Mouse (Mus musculus): ENCODE data around the gene Clns1a. TPM values are rescaled to one million over a fixed set of nuclear protein-coding genes. Genes with fewer than 3 reads are reported as not detected.

Clns1a gene
- polyA plus RNA-seq, 1 experiment from 2014 or later = 264 TPM

- Histone ChIP-seq H3K9ac (ENCODE audit: low read length) (no peak overlapping the region), H3K4me2 (ENCODE audit: low read depth) (no peak overlapping the region), H3K9me3 (ENCODE audit: control insufficient read depth, low read length) (no peaks in the 10 kb centered on the region), H3K27me3 (ENCODE audit: control insufficient read depth, insufficient read depth, low read length) (no peaks in the 10 kb centered on the region), H3K4me1 (ENCODE audit: control insufficient read depth, insufficient read depth, low read length) (no peaks in the 10 kb centered on the region), H3K27ac (ENCODE audit: low read depth, low read length) (no peak overlapping the region), H3K4me3 (ENCODE audit: low read depth, low read length) (no peak overlapping the region), H3K36me3 (ENCODE audit: control insufficient read depth, insufficient read depth, low read length) (no peaks in the 10 kb centered on the region)
- DNase-seq (ENCODE audit: low spot score) (no peak), ATAC-seq (ENCODE audit: insufficient read depth, low FRiP score, low TSS enrichment) (no peak)
- 79% methylated on average over 9 of the region's 9 CpGs for WGBS
These were observed 70.2 kb downstream of the Clns1a start for GRCm38 (mm10) chr7:97766406-97767166.

GRCm38 (mm10) chr7:97767841-97768240 is 71.4 kb downstream of the Clns1a start:
- ATAC-seq (ENCODE audit: insufficient read depth, low FRiP score, low TSS enrichment) (no peak), DNase-seq (ENCODE audit: low spot score) (no peak)
- H3K27me3 ChIP-seq (ENCODE audit: control insufficient read depth, insufficient read depth, low read length) = no peaks in the 10 kb centered on the region
- H3K4me2 ChIP-seq (ENCODE audit: low read depth) = no peak overlapping the region
- 86% methylated on average over 8 of the region's 8 CpGs for WGBS
- H3K36me3 ChIP-seq (ENCODE audit: control insufficient read depth, insufficient read depth, low read length) = no peaks in the 10 kb centered on the region
- no peaks in the 10 kb centered on the region for H3K4me1 ChIP-seq (ENCODE audit: control insufficient read depth, insufficient read depth, low read length)
- no peak overlapping the region for H3K27ac ChIP-seq (ENCODE audit: low read depth, low read length)
- no peak overlapping the region for H3K4me3 ChIP-seq (ENCODE audit: low read depth, low read length)
- no peaks in the 10 kb centered on the region for H3K9me3 ChIP-seq (ENCODE audit: control insufficient read depth, low read length)
- H3K9ac ChIP-seq (ENCODE audit: low read length) = no peak overlapping the region

- 67% methylated on average over 4 of the region's 4 CpGs for WGBS
- DNase-seq (ENCODE audit: low spot score) (no peak), ATAC-seq (ENCODE audit: insufficient read depth, low FRiP score, low TSS enrichment) (no peak)
- Histone ChIP-seq H3K27me3 (ENCODE audit: control insufficient read depth, insufficient read depth, low read length) (no peaks in the 10 kb centered on the region), H3K9ac (ENCODE audit: low read length) (no peak overlapping the region), H3K4me3 (ENCODE audit: low read depth, low read length) (no peak overlapping the region), H3K36me3 (ENCODE audit: control insufficient read depth, insufficient read depth, low read length) (no peaks in the 10 kb centered on the region), H3K4me2 (ENCODE audit: low read depth) (no peak overlapping the region), H3K9me3 (ENCODE audit: control insufficient read depth, low read length) (no peaks in the 10 kb centered on the region), H3K4me1 (ENCODE audit: control insufficient read depth, insufficient read depth, low read length) (no peaks in the 10 kb centered on the region), H3K27ac (ENCODE audit: low read depth, low read length) (no peak overlapping the region)
These were observed 72.6 kb downstream of the Clns1a start for GRCm38 (mm10) chr7:97769020-97769419.

Other genes starting within 250 kb of the Clns1a start
- 0.64 and 1.5 TPM in 2 replicates for gene Kctd14, start 245.3 kb upstream of the Clns1a start, polyA plus RNA-seq (2014; fragmentation: Nextera tagmentation; extraction: Ambion mirVana)
- 65.2 and 66.6 TPM in 2 replicates for gene Ints4, start 215.7 kb upstream of the Clns1a start, polyA plus RNA-seq (2014; fragmentation: Nextera tagmentation; extraction: Ambion mirVana)
- gene Aamdc, start 117.1 kb upstream of the Clns1a start, polyA plus RNA-seq (2014; fragmentation: Nextera tagmentation; extraction: Ambion mirVana) = 37.0 and 41.1 TPM in 2 replicates
- 21.8 and 25.3 TPM in 2 replicates for gene Rsf1, start 116.7 kb upstream of the Clns1a start, polyA plus RNA-seq (2014; fragmentation: Nextera tagmentation; extraction: Ambion mirVana)
- gene Aqp11, start 41.7 kb downstream of the Clns1a start, polyA plus RNA-seq (2014; fragmentation: Nextera tagmentation; extraction: Ambion mirVana) = 5.7 and 6.2 TPM in 2 replicates
- gene Pak1, start 91.9 kb downstream of the Clns1a start, polyA plus RNA-seq (2014; fragmentation: Nextera tagmentation; extraction: Ambion mirVana) = 89.8 and 96.1 TPM in 2 replicates
- gene Gdpd4, start 223.3 kb downstream of the Clns1a start, polyA plus RNA-seq (2014; fragmentation: Nextera tagmentation; extraction: Ambion mirVana) = not detected in 2 replicates

All from neural tube, embryonic 11.5 days (tissue).